Mouse (Mus musculus) heart, embryonic 10.5 days (tissue): ENCODE results near the gene Triobp. TPM values are rescaled to one million over a fixed set of nuclear protein-coding genes. Genes with fewer than 3 reads are reported as not detected.

Experiments used
- DNase-seq: peaks from one replicate; pipeline ENCODE4 v3.0.0-alpha.2; 2017; ENCODE audit warnings: low spot score
- H3K27ac ChIP-seq: fragments of 300-500 bp; sonication (generic); 2 replicates; pipeline ENCODE4 v1.5.1; 2016; ENCODE audit warnings: mild to moderate bottlenecking
- H3K27me3 ChIP-seq: fragments of 300-500 bp; sonication (generic); 2 replicates; pipeline ENCODE4 v1.6.1; 2016; ENCODE audit warnings: mild to moderate bottlenecking; ENCODE audit not compliant: poor library complexity, insufficient read depth, severe bottlenecking
- H3K36me3 ChIP-seq: fragments of 300-500 bp; sonication (generic); 2 replicates; pipeline ENCODE4 v1.6.1; 2016; ENCODE audit warnings: mild to moderate bottlenecking, moderate library complexity
- H3K4me1 ChIP-seq: fragments of 300-500 bp; sonication (generic); 2 replicates; pipeline ENCODE4 v1.6.1; 2016; ENCODE audit warnings: mild to moderate bottlenecking
- H3K4me3 ChIP-seq: fragments of 300-500 bp; sonication (generic); 2 replicates; pipeline ENCODE4 v1.5.1; 2016; ENCODE audit warnings: mild to moderate bottlenecking, moderate library complexity
- H3K9me3 ChIP-seq: fragments of 300-500 bp; sonication (generic); 2 replicates; pipeline ENCODE4 v1.6.1; 2016; ENCODE audit warnings: mild to moderate bottlenecking, moderate library complexity
- WGBS: fragments of 180-500 bp; shearing (Covaris S2); methylation state at CpG from one replicate; pipeline ENCODE4 v1.1.7; 2016; 5-methylcytosine and 5-hydroxymethylcytosine counted together
- polyA plus RNA-seq: library from polyadenylated mRNA; unstranded; fragments of >200 nt; fragmentation: Nextera tagmentation; extraction: Ambion mirVana; gene quantifications from 2 replicates; pipeline ENCODE4 v1.2.1, GENCODE M21; 2016

The Triobp gene
- polyA plus RNA-seq, 1 experiment from 2014 or later = 68.2 TPM

GRCm38 (mm10) chr15:78928539-78928938 is 19.0 kb upstream of the Triobp start:
- Histone ChIP-seq H3K4me3 (peak overlapping the region; percentile 62), H3K27ac (peak overlapping the region; percentile 92), H3K27me3 (no peaks in the 10 kb centered on the region), H3K36me3 (peaks cover 13% of the 10 kb centered on the region), H3K9me3 (no peaks in the 10 kb centered on the region), H3K4me1 (peaks cover 55% of the 10 kb centered on the region)
- DNase-seq = no peak
- WGBS = 55% methylated on average over 7 of the region's 8 CpGs

GRCm38 (mm10) chr15:78930192-78930706 is 17.3 kb upstream of the Triobp start:
- 90% methylated on average over 6 of the region's 6 CpGs for WGBS
- no peak overlapping the region for H3K4me3 ChIP-seq
- no peak overlapping the region for H3K27ac ChIP-seq
- DNase-seq = no peak
- H3K4me1 ChIP-seq = peaks cover 43% of the 10 kb centered on the region
- H3K9me3 ChIP-seq = no peaks in the 10 kb centered on the region
- peaks cover 13% of the 10 kb centered on the region for H3K36me3 ChIP-seq
- no peaks in the 10 kb centered on the region for H3K27me3 ChIP-seq

GRCm38 (mm10) chr15:78930801-78931426 is 16.6 kb upstream of the Triobp start:
- no peaks in the 10 kb centered on the region for H3K9me3 ChIP-seq
- H3K36me3 ChIP-seq = peaks cover 13% of the 10 kb centered on the region
- H3K27ac ChIP-seq = 0 out of 2 replicates have a peak overlapping the region, but pooled peaks have one; percentile 12
- 80% methylated on average over 7 of the region's 7 CpGs for WGBS
- no peaks in the 10 kb centered on the region for H3K27me3 ChIP-seq
- peaks cover 42% of the 10 kb centered on the region for H3K4me1 ChIP-seq
- DNase-seq = no peak
- no peak overlapping the region for H3K4me3 ChIP-seq

- peaks cover 42% of the 10 kb centered on the region for H3K4me1 ChIP-seq
- no peak for DNase-seq
- peaks cover 17% of the 10 kb centered on the region for H3K36me3 ChIP-seq
- no peak overlapping the region for H3K4me3 ChIP-seq
- H3K27ac ChIP-seq = 0 out of 2 replicates have a peak overlapping the region, but pooled peaks have one; percentile 12
- 25% methylated on average over 3 of the region's 3 CpGs for WGBS
- no peaks in the 10 kb centered on the region for H3K27me3 ChIP-seq
- H3K9me3 ChIP-seq = no peaks in the 10 kb centered on the region
Observed at GRCm38 (mm10) chr15:78931577-78931976, 15.9 kb upstream of the Triobp start.

- Histone ChIP-seq H3K36me3 (peaks cover 41% of the 10 kb centered on the region), H3K27ac (peak within 1 kb of the TSS; percentile 93), H3K4me3 (peak within 1 kb of the TSS; percentile 78), H3K27me3 (no peaks in the 10 kb centered on the region), H3K4me1 (peaks cover 26% of the 10 kb centered on the region), H3K9me3 (no peaks in the 10 kb centered on the region)
- WGBS = under 1% methylated on average over 42 of the region's 42 CpGs
- DNase-seq = peak; percentile 94
Observed at GRCm38 (mm10) chr15:78934784-78935320, 12.7 kb upstream of the Triobp start, which contains the start of gene Nol12. Gene Nol12 (plus strand): TSS chr15:78934933.

GRCm38 (mm10) chr15:78936403-78936802 is 11.1 kb upstream of the Triobp start:
- Histone ChIP-seq H3K27ac (peak overlapping the region; percentile 93; the same call in 1 of the 2 replicates), H3K4me3 (no peak overlapping the region; the same call in 1 of the 2 replicates), H3K36me3 (peaks cover 51% of the 10 kb centered on the region), H3K4me1 (peaks cover 20% of the 10 kb centered on the region), H3K27me3 (no peaks in the 10 kb centered on the region), H3K9me3 (no peaks in the 10 kb centered on the region)
- 86% methylated on average over 12 of the region's 12 CpGs for WGBS
- DNase-seq = peak; percentile 78

- WGBS = 90% methylated on average over 10 of the region's 10 CpGs
- no peak for DNase-seq
- Histone ChIP-seq H3K27me3 (no peaks in the 10 kb centered on the region), H3K4me1 (peaks cover 19% of the 10 kb centered on the region), H3K36me3 (peaks cover 57% of the 10 kb centered on the region), H3K27ac (no peak overlapping the region), H3K4me3 (no peak overlapping the region), H3K9me3 (no peaks in the 10 kb centered on the region)
Observed at GRCm38 (mm10) chr15:78937311-78937710, 10.2 kb upstream of the Triobp start.

- DNase-seq = no peak
- no peak overlapping the region for H3K27ac ChIP-seq
- WGBS = 93% methylated on average over 2 of the region's 2 CpGs
- no peaks in the 10 kb centered on the region for H3K27me3 ChIP-seq
- no peaks in the 10 kb centered on the region for H3K9me3 ChIP-seq
- H3K4me3 ChIP-seq = no peak overlapping the region
- H3K36me3 ChIP-seq = peaks cover 57% of the 10 kb centered on the region
- H3K4me1 ChIP-seq = peaks cover 26% of the 10 kb centered on the region
Observed at GRCm38 (mm10) chr15:78937963-78938362, 9.6 kb upstream of the Triobp start.

GRCm38 (mm10) chr15:78940325-78940724 is 7.2 kb upstream of the Triobp start:
- WGBS = 94% methylated on average over 13 of the region's 13 CpGs
- H3K4me3 ChIP-seq = no peak overlapping the region
- H3K27me3 ChIP-seq = no peaks in the 10 kb centered on the region
- H3K36me3 ChIP-seq = peaks cover 57% of the 10 kb centered on the region
- peaks cover 30% of the 10 kb centered on the region for H3K4me1 ChIP-seq
- H3K27ac ChIP-seq = no peak overlapping the region
- DNase-seq = peak; percentile 82
- H3K9me3 ChIP-seq = no peaks in the 10 kb centered on the region

- WGBS = under 1% methylated on average over 9 of the region's 9 CpGs
Observed at GRCm38 (mm10) chr15:78942663-78943062, 4.9 kb upstream of the Triobp start.

GRCm38 (mm10) chr15:78946232-78946631 is 1.3 kb upstream of the Triobp start:
- peaks cover 7% of the 10 kb centered on the region for H3K36me3 ChIP-seq
- no peak overlapping the region for H3K27ac ChIP-seq
- 84% methylated on average over 7 of the region's 7 CpGs for WGBS
- no peak for DNase-seq
- H3K4me3 ChIP-seq = no peak overlapping the region
- H3K27me3 ChIP-seq = peaks cover 14% of the 10 kb centered on the region
- no peaks in the 10 kb centered on the region for H3K9me3 ChIP-seq
- H3K4me1 ChIP-seq = peaks cover 29% of the 10 kb centered on the region

More at GRCm38 (mm10) chr15:78942663-78943062, 4.9 kb upstream of the Triobp start:
- DNase-seq = peak; percentile 92
- Histone ChIP-seq H3K27ac (peak overlapping the region; percentile 82), H3K27me3 (peaks cover 14% of the 10 kb centered on the region), H3K4me1 (peaks cover 16% of the 10 kb centered on the region), H3K36me3 (peaks cover 43% of the 10 kb centered on the region), H3K4me3 (peak overlapping the region; percentile 51), H3K9me3 (no peaks in the 10 kb centered on the region)

- peaks cover 18% of the 10 kb centered on the region for H3K4me1 ChIP-seq
- DNase-seq = peak; percentile 75
- H3K9me3 ChIP-seq = no peaks in the 10 kb centered on the region
- H3K4me3 ChIP-seq = peak overlapping the region; percentile 60
- peaks cover 14% of the 10 kb centered on the region for H3K27me3 ChIP-seq
- peak overlapping the region; percentile 81 for H3K27ac ChIP-seq
- peaks cover 4% of the 10 kb centered on the region; the same call in 1 of the 2 replicates for H3K36me3 ChIP-seq
- 10% methylated on average over 11 of the region's 11 CpGs for WGBS
Observed at GRCm38 (mm10) chr15:78948152-78948725, 715 bp downstream of the Triobp start.

GRCm38 (mm10) chr15:78948883-78949282 is 1.4 kb downstream of the Triobp start:
- H3K27me3 ChIP-seq = peaks cover 14% of the 10 kb centered on the region
- H3K4me1 ChIP-seq = peaks cover 17% of the 10 kb centered on the region
- WGBS = 93% methylated on average over 3 of the region's 3 CpGs
- peaks cover 8% of the 10 kb centered on the region for H3K36me3 ChIP-seq
- H3K9me3 ChIP-seq = no peaks in the 10 kb centered on the region
- no peak overlapping the region for H3K4me3 ChIP-seq
- H3K27ac ChIP-seq = no peak overlapping the region
- no peak for DNase-seq
